Mouse (Mus musculus): ENCODE data around the gene Timm8a2. TPM values are rescaled to one million over a fixed set of nuclear protein-coding genes. Genes with fewer than 3 reads are reported as not detected.

Gene Timm8a2
- polyA plus RNA-seq, 1 experiment from 2014 or later: not detected

DNA sequence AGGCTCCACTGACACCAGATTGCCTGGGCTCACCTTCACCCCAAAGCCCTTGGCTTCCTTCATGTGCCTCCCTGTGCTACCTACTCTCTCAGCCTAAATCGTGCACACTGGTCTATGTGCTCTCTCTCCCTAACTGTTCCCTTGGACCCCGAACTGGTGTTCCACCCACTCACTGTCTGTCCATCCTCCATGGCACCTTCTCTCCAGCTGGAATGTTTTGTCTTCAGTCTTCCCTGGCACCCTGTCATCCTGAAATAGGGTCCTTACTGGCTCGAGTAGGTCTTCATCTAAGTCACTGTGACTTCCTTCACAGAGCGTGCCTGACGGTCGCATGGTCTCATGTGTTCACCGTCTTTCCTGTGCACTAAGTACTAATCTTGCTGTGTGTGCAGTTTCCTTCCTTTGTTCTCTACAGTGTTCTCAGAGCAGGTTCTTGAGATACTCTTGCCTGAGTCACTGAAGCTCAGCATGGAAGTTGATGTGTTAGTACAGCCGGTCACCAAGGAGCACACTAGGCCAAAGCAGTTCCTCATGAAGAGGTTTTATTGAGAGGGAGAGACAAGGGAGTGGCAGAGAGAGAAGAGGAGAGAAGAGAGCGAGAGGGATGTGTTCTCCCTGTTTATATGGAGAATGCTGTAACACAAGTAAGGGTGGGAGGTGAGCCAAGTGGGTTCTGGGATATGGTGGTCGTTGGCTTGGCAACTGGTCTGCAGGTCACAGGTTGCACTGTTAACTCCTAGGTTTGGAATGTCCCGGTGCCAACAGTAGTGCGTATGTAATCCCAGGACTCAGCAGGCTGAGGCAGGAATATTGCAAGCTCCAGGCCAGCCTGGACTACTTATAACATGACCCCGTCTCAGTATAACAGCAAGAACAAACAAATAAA is 41.8 kb upstream of the Timm8a2 start:
- 0 out of 2 replicates have a peak, but pooled peaks have one; percentile 19 for ATAC-seq (replicated peaks; ENCODE audit: low FRiP score)
- Histone ChIP-seq H3K27me3 (replicated peaks; ENCODE audit: control insufficient read depth, insufficient read depth, low read length) (no peaks in the 10 kb centered on the region), H3K9ac (ENCODE audit: low read depth, low read length) (no peak overlapping the region), H3K4me3 (ENCODE audit: low read depth, low read length) (no peak overlapping the region), H3K4me2 (no peak overlapping the region), H3K27ac (ENCODE audit: low read depth, low read length) (no peak overlapping the region), H3K9me3 (ENCODE audit: control insufficient read depth, low read length) (no peaks in the 10 kb centered on the region), H3K4me1 (replicated peaks; ENCODE audit: control insufficient read depth, insufficient read depth, low read length) (no peaks in the 10 kb centered on the region), H3K36me3 (ENCODE audit: control insufficient read depth, insufficient read depth, low read length) (no peaks in the 10 kb centered on the region)
- no peak for DNase-seq (ENCODE audit: low spot score)
- WGBS: 78% methylated on average over 13 of the region's 13 CpGs

DNA sequence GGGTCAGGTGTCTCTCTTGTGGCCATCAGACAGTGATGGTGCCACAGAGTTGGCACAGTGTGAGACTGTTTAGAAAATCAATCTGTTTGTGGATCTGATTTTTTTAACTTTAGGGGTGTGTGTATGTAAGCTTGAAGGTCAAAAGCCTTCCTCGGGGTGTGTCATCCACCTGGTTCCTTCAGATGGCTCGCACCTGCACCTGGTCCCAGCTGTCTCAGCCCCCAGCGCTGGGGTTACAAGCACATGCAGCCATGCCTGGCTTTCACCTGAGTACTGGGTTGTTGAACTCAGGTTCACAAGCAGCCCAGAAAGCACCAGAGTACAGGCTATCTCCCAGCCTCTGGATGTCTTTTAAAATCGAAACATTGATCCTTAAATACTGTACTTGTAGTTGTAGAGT is 40.9 kb upstream of the Timm8a2 start:
- H3K4me3 ChIP-seq (ENCODE audit: low read depth, low read length): no peak overlapping the region
- H3K4me1 ChIP-seq (replicated peaks; ENCODE audit: control insufficient read depth, insufficient read depth, low read length): no peaks in the 10 kb centered on the region
- no peaks in the 10 kb centered on the region for H3K27me3 ChIP-seq (replicated peaks; ENCODE audit: control insufficient read depth, insufficient read depth, low read length)
- no peak overlapping the region for H3K9ac ChIP-seq (ENCODE audit: low read depth, low read length)
- no peaks in the 10 kb centered on the region for H3K36me3 ChIP-seq (ENCODE audit: control insufficient read depth, insufficient read depth, low read length)
- 86% methylated on average over 4 of the region's 4 CpGs for WGBS
- no peak for DNase-seq (ENCODE audit: low spot score)
- no peak overlapping the region for H3K4me2 ChIP-seq
- no peak overlapping the region for H3K27ac ChIP-seq (ENCODE audit: low read depth, low read length)
- no peaks in the 10 kb centered on the region for H3K9me3 ChIP-seq (ENCODE audit: control insufficient read depth, low read length)
- no peak for ATAC-seq (replicated peaks; ENCODE audit: low FRiP score)

- Histone ChIP-seq H3K9ac (ENCODE audit: low read depth, low read length) (no peak overlapping the region), H3K4me2 (no peak overlapping the region), H3K4me3 (ENCODE audit: low read depth, low read length) (no peak overlapping the region), H3K9me3 (ENCODE audit: control insufficient read depth, low read length) (no peaks in the 10 kb centered on the region), H3K27ac (ENCODE audit: low read depth, low read length) (no peak overlapping the region), H3K4me1 (replicated peaks; ENCODE audit: control insufficient read depth, insufficient read depth, low read length) (no peaks in the 10 kb centered on the region), H3K36me3 (ENCODE audit: control insufficient read depth, insufficient read depth, low read length) (no peaks in the 10 kb centered on the region), H3K27me3 (replicated peaks; ENCODE audit: control insufficient read depth, insufficient read depth, low read length) (no peaks in the 10 kb centered on the region)
- WGBS: 87% methylated on average over 17 of the region's 17 CpGs
- no peak for DNase-seq (ENCODE audit: low spot score)
- ATAC-seq (replicated peaks; ENCODE audit: low FRiP score): no peak
Measured at GRCm38 (mm10) chr14:121994171-121994700, 40.2 kb upstream of the Timm8a2 start.

GRCm38 (mm10) chr14:121994846-121995556 is 39.5 kb upstream of the Timm8a2 start:
- ATAC-seq (replicated peaks; ENCODE audit: low FRiP score): no peak; the same call in 1 of the 2 replicates
- 74% methylated on average over 7 of the region's 7 CpGs for WGBS
- Histone ChIP-seq H3K4me3 (ENCODE audit: low read depth, low read length) (no peak overlapping the region), H3K4me1 (replicated peaks; ENCODE audit: control insufficient read depth, insufficient read depth, low read length) (no peaks in the 10 kb centered on the region), H3K36me3 (ENCODE audit: control insufficient read depth, insufficient read depth, low read length) (no peaks in the 10 kb centered on the region), H3K27me3 (replicated peaks; ENCODE audit: control insufficient read depth, insufficient read depth, low read length) (no peaks in the 10 kb centered on the region), H3K9ac (ENCODE audit: low read depth, low read length) (no peak overlapping the region), H3K27ac (ENCODE audit: low read depth, low read length) (no peak overlapping the region), H3K4me2 (no peak overlapping the region), H3K9me3 (ENCODE audit: control insufficient read depth, low read length) (no peaks in the 10 kb centered on the region)
- DNase-seq (ENCODE audit: low spot score): no peak

- H3K4me3 ChIP-seq (ENCODE audit: low read depth, low read length): no peak overlapping the region
- no peaks in the 10 kb centered on the region for H3K4me1 ChIP-seq (replicated peaks; ENCODE audit: control insufficient read depth, insufficient read depth, low read length)
- H3K9me3 ChIP-seq (ENCODE audit: control insufficient read depth, low read length): no peaks in the 10 kb centered on the region
- no peak for ATAC-seq (replicated peaks; ENCODE audit: low FRiP score)
- no peaks in the 10 kb centered on the region for H3K36me3 ChIP-seq (ENCODE audit: control insufficient read depth, insufficient read depth, low read length)
- no peak overlapping the region for H3K9ac ChIP-seq (ENCODE audit: low read depth, low read length)
- no peak overlapping the region for H3K4me2 ChIP-seq
- H3K27me3 ChIP-seq (replicated peaks; ENCODE audit: control insufficient read depth, insufficient read depth, low read length): no peaks in the 10 kb centered on the region
- DNase-seq (ENCODE audit: low spot score): no peak
- no peak overlapping the region for H3K27ac ChIP-seq (ENCODE audit: low read depth, low read length)
- 53% methylated on average over 1 of the region's 1 CpGs for WGBS
Measured at GRCm38 (mm10) chr14:121995557-121995870, 39.0 kb upstream of the Timm8a2 start.

GRCm38 (mm10) chr14:121996786-121997185 is 37.7 kb upstream of the Timm8a2 start:
- H3K4me3 ChIP-seq (ENCODE audit: low read depth, low read length): no peak overlapping the region
- no peak for DNase-seq (ENCODE audit: low spot score)
- H3K9ac ChIP-seq (ENCODE audit: low read depth, low read length): no peak overlapping the region
- WGBS: 90% methylated on average over 8 of the region's 8 CpGs
- no peaks in the 10 kb centered on the region for H3K9me3 ChIP-seq (ENCODE audit: control insufficient read depth, low read length)
- no peaks in the 10 kb centered on the region for H3K4me1 ChIP-seq (replicated peaks; ENCODE audit: control insufficient read depth, insufficient read depth, low read length)
- H3K27ac ChIP-seq (ENCODE audit: low read depth, low read length): no peak overlapping the region
- no peaks in the 10 kb centered on the region for H3K27me3 ChIP-seq (replicated peaks; ENCODE audit: control insufficient read depth, insufficient read depth, low read length)
- no peaks in the 10 kb centered on the region for H3K36me3 ChIP-seq (ENCODE audit: control insufficient read depth, insufficient read depth, low read length)
- no peak overlapping the region for H3K4me2 ChIP-seq
- ATAC-seq (replicated peaks; ENCODE audit: low FRiP score): no peak

- Histone ChIP-seq H3K9me3 (ENCODE audit: control insufficient read depth, low read length) (no peaks in the 10 kb centered on the region), H3K36me3 (ENCODE audit: control insufficient read depth, insufficient read depth, low read length) (no peaks in the 10 kb centered on the region), H3K4me1 (replicated peaks; ENCODE audit: control insufficient read depth, insufficient read depth, low read length) (0 out of 2 replicates have a peak, but pooled peaks cover 2% of the 10 kb centered on the region), H3K27ac (ENCODE audit: low read depth, low read length) (no peak overlapping the region), H3K9ac (ENCODE audit: low read depth, low read length) (no peak overlapping the region), H3K27me3 (replicated peaks; ENCODE audit: control insufficient read depth, insufficient read depth, low read length) (no peaks in the 10 kb centered on the region), H3K4me2 (no peak overlapping the region), H3K4me3 (ENCODE audit: low read depth, low read length) (no peak overlapping the region)
- ATAC-seq (replicated peaks; ENCODE audit: low FRiP score): no peak
- DNase-seq (ENCODE audit: low spot score): no peak
- WGBS: 85% methylated on average over 8 of the region's 8 CpGs
Measured at GRCm38 (mm10) chr14:121999455-121999854, 35.0 kb upstream of the Timm8a2 start.

DNA sequence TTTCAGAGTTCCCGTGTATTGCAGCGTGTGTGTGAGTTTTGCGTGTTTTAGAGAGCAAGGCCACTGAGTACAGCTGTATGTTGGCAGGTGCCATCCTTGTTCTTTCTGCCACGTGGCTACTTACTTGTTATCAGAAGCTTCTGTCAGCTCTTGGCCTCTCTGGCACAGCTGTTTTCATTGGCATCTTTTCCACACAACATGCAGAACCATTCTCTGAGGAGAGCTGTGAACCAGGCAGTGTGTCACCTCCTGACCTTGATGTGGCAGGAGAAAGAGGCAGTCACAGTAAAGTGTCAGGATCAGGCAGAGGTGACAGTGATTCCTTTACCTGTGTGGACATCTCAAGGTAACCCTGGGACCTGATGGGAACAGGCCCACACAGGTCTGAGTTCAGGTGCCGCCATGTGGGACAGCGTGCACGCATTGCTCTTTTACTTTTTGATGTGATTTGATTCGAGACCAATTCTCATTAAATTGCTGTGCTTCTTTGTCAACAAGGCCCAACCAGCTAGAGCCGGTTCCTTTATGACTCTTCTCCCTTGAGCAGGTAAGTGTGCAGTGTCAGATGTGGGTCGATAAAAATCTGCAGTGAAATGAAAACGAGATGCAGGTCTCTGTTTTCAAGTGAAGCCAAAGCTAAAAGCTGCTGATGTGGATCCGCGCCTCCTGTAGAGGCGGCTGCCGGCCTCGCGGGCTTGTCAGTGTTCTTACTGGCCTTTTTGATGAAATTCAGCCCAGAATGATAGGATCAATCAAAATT is 33.9 kb upstream of the Timm8a2 start:
- Histone ChIP-seq H3K4me2 (no peak overlapping the region), H3K9ac (ENCODE audit: low read depth, low read length) (no peak overlapping the region), H3K9me3 (ENCODE audit: control insufficient read depth, low read length) (no peaks in the 10 kb centered on the region), H3K27ac (ENCODE audit: low read depth, low read length) (no peak overlapping the region), H3K27me3 (replicated peaks; ENCODE audit: control insufficient read depth, insufficient read depth, low read length) (no peaks in the 10 kb centered on the region), H3K4me1 (replicated peaks; ENCODE audit: control insufficient read depth, insufficient read depth, low read length) (0 out of 2 replicates have a peak, but pooled peaks cover 2% of the 10 kb centered on the region), H3K36me3 (ENCODE audit: control insufficient read depth, insufficient read depth, low read length) (no peaks in the 10 kb centered on the region), H3K4me3 (ENCODE audit: low read depth, low read length) (no peak overlapping the region)
- DNase-seq (ENCODE audit: low spot score): no peak
- 94% methylated on average over 17 of the region's 17 CpGs for WGBS
- ATAC-seq (replicated peaks; ENCODE audit: low FRiP score): no peak
